Mouse (Mus musculus): ENCODE results near the gene Aldh16a1.

DNA sequence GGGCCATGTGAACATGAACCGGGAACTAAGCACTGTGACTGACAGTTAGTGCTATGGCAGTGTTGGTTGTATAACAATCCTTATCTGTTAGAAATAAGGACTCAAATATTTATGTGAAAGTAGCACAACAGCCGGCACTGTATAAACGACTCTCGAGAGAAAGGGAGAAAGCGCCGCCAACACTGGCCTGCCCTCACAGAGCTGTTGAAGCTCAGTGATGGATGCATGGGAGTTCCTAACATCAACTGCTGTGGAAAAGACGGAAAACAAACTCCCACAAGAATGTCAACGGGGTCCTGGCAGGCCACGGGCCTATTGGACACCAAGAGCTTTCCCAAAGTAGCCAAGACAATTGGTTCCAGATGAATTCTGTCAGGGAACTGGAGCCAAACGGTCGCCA lies 3.1 kb downstream of the Aldh16a1 start:
- TF ChIP-seq CTCF (IDR thresholded peaks at IDR 0.05; ENCODE audit: control insufficient read depth, insufficient read depth, insufficient replicate concordance, low read depth, low read length) (no peak), POLR2A (IDR thresholded peaks at IDR 0.05; ENCODE audit: control insufficient read depth, low read depth, low read length) (no peak)
